Mouse (Mus musculus) spleen, adult 10 weeks (tissue): ENCODE results near the gene Manf. TPM values are rescaled to one million over a fixed set of nuclear protein-coding genes. Genes with fewer than 3 reads are reported as not detected.

Experiments
- polyA plus RNA-seq: library from polyadenylated mRNA; stranded (reverse); fragments of 350-450 nt; fragmentation: Illumina TruSeq; extraction: RNeasy Lipid Tissue Mini Kit (QIAGEN cat#74804); gene quantifications from one replicate; pipeline ENCODE4 v1.2.3, GENCODE M21; 2015; ENCODE audit warnings: low replicate concordance; ENCODE audit not compliant: insufficient read depth

The Manf gene
- polyA plus RNA-seq: 219 TPM

DNA sequence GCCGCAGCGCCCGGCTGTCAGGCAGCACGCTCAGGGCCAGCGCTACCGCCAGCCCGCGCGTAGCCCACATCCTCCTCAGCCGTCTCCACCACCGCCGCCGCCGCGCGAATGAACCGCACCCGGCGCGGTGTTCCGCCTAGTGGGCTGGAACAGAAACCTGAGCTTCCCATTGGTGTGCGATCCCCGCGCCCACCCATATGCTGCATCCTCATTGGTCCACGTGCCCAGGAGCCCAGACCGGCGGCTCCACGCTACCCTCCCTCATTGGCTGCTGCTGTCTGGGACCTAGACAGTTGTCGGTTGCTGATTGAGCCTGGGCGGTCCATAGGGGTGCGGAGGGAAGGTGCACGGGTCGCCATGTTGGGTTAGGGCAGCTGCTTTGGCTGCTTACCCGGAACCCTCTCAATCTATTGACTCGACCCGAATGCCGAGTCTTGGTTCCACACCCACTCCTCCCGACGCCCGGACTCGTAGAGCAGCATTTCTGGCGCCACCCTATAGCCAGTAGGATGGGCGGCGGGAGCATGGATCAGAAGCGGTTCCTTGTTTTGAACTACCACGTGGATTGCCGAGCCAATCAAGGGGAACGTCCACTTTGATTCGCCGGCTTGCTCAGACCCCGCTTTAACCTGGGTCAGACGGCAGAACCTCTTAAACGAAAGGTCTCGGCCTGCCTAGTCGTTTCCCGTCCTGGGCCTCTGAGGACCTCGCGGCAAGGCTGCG lies at the start of gene Manf:
Manf (minus strand) TSS at position 151 of the 723 bp plus-strand sequence.

DNA sequence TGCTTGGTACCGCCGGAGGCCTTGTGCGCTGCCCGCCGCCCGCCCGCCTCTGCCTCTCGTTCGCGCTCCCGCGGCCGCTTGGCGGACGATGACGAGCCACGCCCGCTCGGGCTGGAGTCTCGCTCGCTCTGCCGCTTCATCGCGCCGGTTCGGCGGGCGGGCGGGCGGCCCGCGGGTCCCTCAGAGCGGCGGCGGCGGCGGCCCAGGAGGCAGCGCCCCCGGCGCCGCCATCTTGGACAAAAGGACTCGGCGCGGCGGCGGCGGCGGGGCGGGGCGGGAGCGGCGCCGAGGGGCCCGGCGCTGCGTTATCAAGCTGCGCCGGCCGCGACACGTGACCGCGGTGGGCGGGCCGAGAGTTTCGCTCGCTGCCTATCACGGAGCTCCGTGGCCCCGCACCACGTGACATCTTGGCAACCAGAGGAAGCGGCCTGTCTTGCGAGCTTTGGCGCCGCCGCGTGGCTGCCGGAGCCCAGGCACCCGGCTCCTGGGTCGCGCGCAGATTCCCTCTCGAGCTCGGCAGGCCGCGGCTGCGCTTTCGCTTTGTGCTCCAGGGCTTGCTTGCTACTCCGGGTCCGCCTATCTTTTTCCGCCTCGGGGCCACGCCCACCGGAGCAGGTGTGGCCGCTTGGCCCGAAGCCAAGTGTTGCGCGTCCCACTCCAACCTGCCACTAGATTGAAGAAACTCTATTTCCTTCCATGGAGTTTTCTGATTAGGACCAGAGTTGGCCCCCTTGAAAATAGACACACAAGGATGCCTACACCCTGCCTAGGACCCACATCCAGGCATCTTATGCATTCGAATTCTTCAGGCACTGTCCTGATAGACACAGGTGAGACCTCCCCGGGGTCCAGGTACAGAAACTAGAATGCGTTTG lies 4.7 kb downstream of the Manf start, which contains the start of gene Rbm15b:
Rbm15b (minus strand) TSS at position 601 of the 875 bp plus-strand sequence.

DNA sequence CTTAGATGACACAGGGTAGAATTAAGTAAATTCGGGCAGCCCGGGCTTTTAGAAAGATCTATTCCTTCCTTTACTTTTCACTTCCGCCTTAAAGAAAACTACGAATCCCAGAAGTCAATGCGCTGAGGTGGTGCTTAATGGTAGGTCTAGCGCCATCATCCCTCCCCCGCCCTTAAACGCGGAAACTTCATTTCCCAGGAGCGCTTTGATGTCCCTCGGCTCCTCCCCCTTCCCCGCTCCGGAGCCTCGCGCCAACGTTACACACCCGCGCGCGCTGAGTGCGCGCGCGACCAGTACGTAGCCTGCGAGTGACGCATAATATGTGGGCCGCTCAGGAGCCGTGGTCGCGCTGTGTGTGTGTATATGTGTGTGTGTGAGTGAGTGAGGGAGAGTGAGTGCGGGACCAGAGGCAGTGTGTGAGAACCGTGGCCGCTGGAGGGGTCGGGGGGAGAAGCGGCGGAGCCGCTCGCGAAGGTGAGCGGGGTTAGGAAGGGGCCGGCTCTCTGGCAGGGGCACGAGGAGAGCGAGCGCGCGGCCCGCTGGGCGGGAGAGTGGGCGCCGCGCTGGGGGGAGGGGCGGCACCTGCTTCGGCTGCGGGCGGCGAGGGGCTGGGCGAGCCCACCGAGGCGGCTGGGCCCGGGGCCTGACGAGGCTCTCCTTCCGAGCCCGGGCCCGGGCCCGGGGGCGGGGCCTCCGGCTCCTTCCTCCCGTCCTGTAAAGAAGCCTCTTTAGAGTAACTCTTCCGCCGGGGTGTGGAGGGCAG lies 70.0 kb downstream of the Manf start, which contains the start of gene Dcaf1:
Dcaf1 (plus strand) TSS at position 257 of the 763 bp plus-strand sequence.

DNA sequence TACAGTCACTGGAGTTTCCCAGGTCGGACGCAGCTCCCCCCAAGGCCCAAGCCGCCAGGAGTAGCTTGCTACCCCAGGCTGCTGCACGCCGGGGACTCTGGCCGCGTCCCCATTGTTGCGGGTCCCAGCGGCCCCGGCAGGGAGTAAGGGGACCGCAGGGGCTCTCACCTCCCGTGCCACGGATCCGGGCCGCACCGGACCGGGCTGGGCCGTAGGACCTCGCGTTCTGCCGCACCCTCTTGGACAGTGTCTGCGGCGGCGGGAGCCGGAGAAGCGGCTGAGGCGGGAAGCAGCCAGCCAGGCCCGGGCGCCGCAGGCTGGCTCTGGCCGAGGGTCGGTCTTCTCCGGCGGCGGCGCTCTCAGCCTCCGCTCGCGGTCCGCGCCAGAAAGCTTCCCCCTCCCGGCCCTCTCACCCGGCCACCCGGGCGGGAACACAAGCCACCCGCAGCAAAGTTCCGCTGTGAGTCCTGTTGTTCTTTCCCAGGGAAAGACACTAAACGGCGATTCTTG lies 102.9 kb downstream of the Manf start, which contains the start of gene Rad54l2:
Rad54l2 (minus strand) TSS at position 383 of the 510 bp plus-strand sequence.

Other genes with a start within 250 kb of the Manf start
- gene Grm2, start 235.9 kb downstream of the Manf start, polyA plus RNA-seq: not detected
- gene Tex264, start 206.1 kb downstream of the Manf start, polyA plus RNA-seq: 25.8 TPM
- 16.4 TPM for gene Rad54l2, start 102.8 kb downstream of the Manf start, polyA plus RNA-seq
- 20.9 TPM for gene Dcaf1, start 70.1 kb downstream of the Manf start, polyA plus RNA-seq
- 16.9 TPM for gene Rbm15b, start 4.6 kb downstream of the Manf start, polyA plus RNA-seq